Mouse (Mus musculus) heart, embryonic 13.5 days (tissue): ENCODE measurements at regions not wholly inside any gene's neighbourhood (a gene's known extent, or its start where the extent isn't known, plus 50 kb on each side); places are given as distances from the start of the nearest gene placed in this dataset.

Source experiments
- ATAC-seq: fragments of 200-750 bp; cut with Nextera tagmentation; 2 replicates; pipeline ENCODE4 v1.8.0; 2017; ENCODE audit warnings: moderate TSS enrichment; ENCODE audit not compliant: insufficient number of reproducible peaks, low FRiP score, low TSS enrichment; ENCODE audit errors: extremely low read depth
- H3K27ac ChIP-seq: fragments of 300-500 bp; sonication (generic); replicated peaks from 2 replicates; pipeline ENCODE4 v1.5.1; 2015; ENCODE audit warnings: moderate library complexity, mild to moderate bottlenecking, inconsistent platforms
- H3K27me3 ChIP-seq: fragments of 300-500 bp; sonication (generic); replicated peaks from 2 replicates; pipeline ENCODE4 v1.6.1; 2015; ENCODE audit warnings: mild to moderate bottlenecking, inconsistent platforms
- H3K36me3 ChIP-seq: fragments of 300-500 bp; sonication (generic); 2 replicates; pipeline ENCODE4 v1.6.1; 2015; ENCODE audit warnings: mild to moderate bottlenecking, inconsistent platforms
- H3K4me1 ChIP-seq: fragments of 300-500 bp; sonication (generic); 2 replicates; pipeline ENCODE4 v1.6.1; 2015; ENCODE audit warnings: inconsistent platforms
- H3K4me2 ChIP-seq: fragments of 300-500 bp; sonication (generic); 2 replicates; pipeline ENCODE4 v1.6.1; 2015; ENCODE audit warnings: inconsistent platforms, mild to moderate bottlenecking, moderate library complexity
- H3K4me3 ChIP-seq: fragments of 300-500 bp; sonication (generic); 2 replicates; pipeline ENCODE4 v1.5.1; 2015; ENCODE audit warnings: moderate library complexity, mild to moderate bottlenecking, inconsistent platforms
- H3K9ac ChIP-seq: fragments of 300-500 bp; sonication (generic); 2 replicates; pipeline ENCODE4 v1.6.1; 2015; ENCODE audit warnings: inconsistent platforms, mild to moderate bottlenecking, moderate library complexity
- H3K9me3 ChIP-seq: fragments of 300-500 bp; sonication (generic); 2 replicates; pipeline ENCODE4 v1.6.1; 2016; ENCODE audit warnings: inconsistent platforms
- whole genome bisulfite sequencing: fragments of 180-500 bp; shearing (Covaris S2); methylation state at CpG from one replicate; pipeline ENCODE4 v1.1.7; 2015; ENCODE audit warnings: mixed read lengths; 5-methylcytosine and 5-hydroxymethylcytosine counted together

DNA sequence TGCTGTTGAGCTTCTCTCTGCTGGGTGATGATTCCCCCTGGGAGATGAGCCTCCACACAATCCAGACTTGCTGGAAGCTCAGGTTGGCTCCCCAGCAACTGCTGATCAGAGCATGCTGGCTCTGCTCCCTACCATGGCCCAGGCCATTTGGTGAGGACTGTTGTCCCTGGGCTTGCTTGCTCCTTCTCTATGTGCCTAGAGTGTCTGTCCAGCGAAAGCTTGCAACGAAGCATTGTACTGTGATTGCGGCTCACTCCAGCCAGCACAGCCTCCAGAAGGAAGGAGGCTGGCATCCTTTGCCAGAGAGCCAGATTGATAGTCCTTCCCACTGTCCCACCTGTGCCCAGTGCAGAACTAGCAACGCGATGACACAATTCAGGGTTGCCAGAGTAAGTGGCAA lies 295.1 kb upstream of the Npvf start:
- Histone ChIP-seq H3K4me1 (no peaks in the 10 kb centered on the region), H3K9ac (no peak overlapping the region), H3K36me3 (no peaks in the 10 kb centered on the region), H3K27me3 (no peaks in the 10 kb centered on the region), H3K4me3 (no peak overlapping the region), H3K9me3 (no peaks in the 10 kb centered on the region), H3K27ac (no peak overlapping the region), H3K4me2 (no peak overlapping the region)
- no peak for ATAC-seq
- WGBS = 85% methylated on average over 5 of the region's 5 CpGs

- Histone ChIP-seq H3K27me3 (no peaks in the 10 kb centered on the region), H3K9me3 (no peaks in the 10 kb centered on the region), H3K27ac (no peak overlapping the region), H3K4me2 (no peak overlapping the region), H3K9ac (no peak overlapping the region), H3K4me3 (no peak overlapping the region), H3K36me3 (no peaks in the 10 kb centered on the region), H3K4me1 (no peaks in the 10 kb centered on the region)
- 74% methylated on average over 11 of the region's 11 CpGs for WGBS
- ATAC-seq = no peak
Observed at GRCm38 (mm10) chr6:50949883-50950583, 295.8 kb upstream of the Npvf start.

DNA sequence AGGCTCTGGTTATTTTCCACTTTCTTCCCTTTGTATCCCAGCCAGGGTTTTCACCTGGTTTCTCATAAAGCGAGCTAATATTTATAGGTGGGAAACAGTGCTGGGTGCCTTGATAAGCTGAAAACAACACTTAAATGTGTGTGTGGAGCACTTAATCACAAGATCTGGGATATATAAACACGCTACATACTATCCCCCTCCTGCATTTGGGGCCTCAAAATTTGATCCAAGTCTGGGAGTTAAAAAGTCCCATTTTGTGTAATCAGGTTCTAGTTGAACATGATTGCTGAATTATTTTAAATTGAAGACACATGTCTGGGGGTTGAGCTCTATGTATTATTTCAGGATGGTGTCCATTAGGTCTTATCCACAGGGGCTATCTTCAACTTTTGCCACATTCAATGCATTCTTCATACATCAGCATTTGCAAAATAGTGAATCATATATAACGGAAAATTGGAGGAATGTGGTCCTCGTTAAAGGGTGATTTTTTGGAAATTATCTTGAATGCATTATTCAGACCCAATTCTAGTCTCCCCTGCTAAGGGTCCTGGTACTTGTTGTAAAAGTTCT lies 303.2 kb upstream of the Npvf start:
- Histone ChIP-seq H3K4me2 (no peak overlapping the region), H3K27ac (0 out of 2 replicates have a peak overlapping the region, but pooled peaks have one; percentile 12), H3K4me3 (no peak overlapping the region), H3K9me3 (no peaks in the 10 kb centered on the region), H3K36me3 (no peaks in the 10 kb centered on the region), H3K9ac (no peak overlapping the region), H3K4me1 (no peaks in the 10 kb centered on the region; the same call in 1 of the 2 replicates), H3K27me3 (no peaks in the 10 kb centered on the region)
- WGBS = 90% methylated on average over 4 of the region's 4 CpGs
- ATAC-seq = no peak

GRCm38 (mm10) chr6:50960341-50960740 lies 306.1 kb upstream of the Npvf start:
- Histone ChIP-seq H3K27me3 (no peaks in the 10 kb centered on the region), H3K9me3 (no peaks in the 10 kb centered on the region), H3K4me3 (no peak overlapping the region), H3K27ac (no peak overlapping the region; the same call in 1 of the 2 replicates), H3K4me2 (no peak overlapping the region), H3K4me1 (no peaks in the 10 kb centered on the region; the same call in 1 of the 2 replicates), H3K36me3 (no peaks in the 10 kb centered on the region), H3K9ac (no peak overlapping the region)
- WGBS = 32% methylated on average over 5 of the region's 5 CpGs
- ATAC-seq = no peak

GRCm38 (mm10) chr6:50961592-50961991 lies 307.4 kb upstream of the Npvf start:
- 64% methylated on average over 6 of the region's 6 CpGs for WGBS
- no peak overlapping the region for H3K4me3 ChIP-seq
- H3K27me3 ChIP-seq = no peaks in the 10 kb centered on the region
- ATAC-seq = no peak
- H3K9ac ChIP-seq = no peak overlapping the region
- H3K4me2 ChIP-seq = no peak overlapping the region
- H3K27ac ChIP-seq = no peak overlapping the region
- H3K36me3 ChIP-seq = no peaks in the 10 kb centered on the region
- no peaks in the 10 kb centered on the region; the same call in 1 of the 2 replicates for H3K4me1 ChIP-seq
- no peaks in the 10 kb centered on the region for H3K9me3 ChIP-seq

DNA sequence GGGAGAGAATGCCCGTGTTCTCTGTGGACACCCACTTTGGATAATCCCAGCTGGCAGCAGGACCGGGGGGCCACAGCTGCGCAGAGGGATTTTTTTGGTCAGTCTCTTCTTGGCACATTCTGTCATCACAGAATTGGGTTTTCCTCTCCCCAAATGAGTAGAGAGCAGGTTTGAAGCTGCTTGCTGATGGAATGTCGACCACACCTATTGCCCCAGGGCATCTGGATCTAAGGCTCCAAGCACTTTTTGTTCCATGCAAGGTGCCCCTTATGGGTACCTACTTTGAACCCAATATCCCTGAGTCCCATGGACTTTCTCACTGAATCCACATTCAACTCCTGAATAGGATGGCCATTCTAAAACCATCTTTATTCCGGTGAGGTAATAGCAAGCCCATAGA lies 314.3 kb upstream of the Npvf start:
- H3K27me3 ChIP-seq = no peaks in the 10 kb centered on the region
- no peak overlapping the region for H3K9ac ChIP-seq
- no peaks in the 10 kb centered on the region for H3K36me3 ChIP-seq
- no peak overlapping the region for H3K4me3 ChIP-seq
- no peaks in the 10 kb centered on the region for H3K9me3 ChIP-seq
- 84% methylated on average over 5 of the region's 5 CpGs for WGBS
- H3K4me1 ChIP-seq = peaks cover 8% of the 10 kb centered on the region; the same call in 1 of the 2 replicates
- no peak for ATAC-seq
- no peak overlapping the region for H3K27ac ChIP-seq
- no peak overlapping the region for H3K4me2 ChIP-seq

- H3K9me3 ChIP-seq = no peaks in the 10 kb centered on the region
- no peak overlapping the region for H3K9ac ChIP-seq
- peaks cover 8% of the 10 kb centered on the region; the same call in 1 of the 2 replicates for H3K4me1 ChIP-seq
- no peaks in the 10 kb centered on the region for H3K36me3 ChIP-seq
- H3K27me3 ChIP-seq = no peaks in the 10 kb centered on the region
- H3K4me3 ChIP-seq = no peak overlapping the region
- WGBS = 50% methylated on average over 6 of the region's 6 CpGs
- no peak for ATAC-seq
- H3K4me2 ChIP-seq = no peak overlapping the region
- no peak overlapping the region; the same call in 1 of the 2 replicates for H3K27ac ChIP-seq
Observed at GRCm38 (mm10) chr6:50969341-50969740, 315.1 kb upstream of the Npvf start.

GRCm38 (mm10) chr6:50969997-50970396 lies 315.8 kb upstream of the Npvf start:
- H3K27ac ChIP-seq = peak overlapping the region; percentile 63
- H3K36me3 ChIP-seq = no peaks in the 10 kb centered on the region
- no peak for ATAC-seq
- peaks cover 8% of the 10 kb centered on the region; the same call in 1 of the 2 replicates for H3K4me1 ChIP-seq
- H3K4me2 ChIP-seq = no peak overlapping the region
- H3K9ac ChIP-seq = no peak overlapping the region
- H3K4me3 ChIP-seq = no peak overlapping the region
- H3K9me3 ChIP-seq = no peaks in the 10 kb centered on the region
- WGBS = 77% methylated on average over 7 of the region's 7 CpGs
- no peaks in the 10 kb centered on the region for H3K27me3 ChIP-seq

- no peak overlapping the region for H3K4me2 ChIP-seq
- no peaks in the 10 kb centered on the region for H3K27me3 ChIP-seq
- WGBS = 72% methylated on average over 8 of the region's 8 CpGs
- no peaks in the 10 kb centered on the region for H3K9me3 ChIP-seq
- H3K4me1 ChIP-seq = peaks cover 8% of the 10 kb centered on the region; the same call in 1 of the 2 replicates
- no peak overlapping the region for H3K9ac ChIP-seq
- ATAC-seq = no peak
- H3K4me3 ChIP-seq = no peak overlapping the region
- peak overlapping the region; percentile 46; the same call in 1 of the 2 replicates for H3K27ac ChIP-seq
- no peaks in the 10 kb centered on the region for H3K36me3 ChIP-seq
Observed at GRCm38 (mm10) chr6:50970770-50971169, 316.5 kb upstream of the Npvf start.

- Histone ChIP-seq H3K9me3 (no peaks in the 10 kb centered on the region), H3K27me3 (no peaks in the 10 kb centered on the region), H3K27ac (no peak overlapping the region), H3K9ac (no peak overlapping the region), H3K36me3 (no peaks in the 10 kb centered on the region), H3K4me2 (no peak overlapping the region), H3K4me3 (no peak overlapping the region), H3K4me1 (peaks cover 13% of the 10 kb centered on the region)
- no peak for ATAC-seq
- WGBS = 86% methylated on average over 4 of the region's 4 CpGs
Observed at GRCm38 (mm10) chr6:50972268-50972667, 318.0 kb upstream of the Npvf start.

- Histone ChIP-seq H3K4me3 (no peak overlapping the region), H3K4me2 (no peak overlapping the region), H3K4me1 (peaks cover 21% of the 10 kb centered on the region), H3K9me3 (no peaks in the 10 kb centered on the region), H3K9ac (no peak overlapping the region), H3K36me3 (no peaks in the 10 kb centered on the region), H3K27me3 (no peaks in the 10 kb centered on the region), H3K27ac (no peak overlapping the region)
- no peak for ATAC-seq
- 61% methylated on average over 2 of the region's 2 CpGs for WGBS
Observed at GRCm38 (mm10) chr6:50973231-50973654, 319.0 kb upstream of the Npvf start.

DNA sequence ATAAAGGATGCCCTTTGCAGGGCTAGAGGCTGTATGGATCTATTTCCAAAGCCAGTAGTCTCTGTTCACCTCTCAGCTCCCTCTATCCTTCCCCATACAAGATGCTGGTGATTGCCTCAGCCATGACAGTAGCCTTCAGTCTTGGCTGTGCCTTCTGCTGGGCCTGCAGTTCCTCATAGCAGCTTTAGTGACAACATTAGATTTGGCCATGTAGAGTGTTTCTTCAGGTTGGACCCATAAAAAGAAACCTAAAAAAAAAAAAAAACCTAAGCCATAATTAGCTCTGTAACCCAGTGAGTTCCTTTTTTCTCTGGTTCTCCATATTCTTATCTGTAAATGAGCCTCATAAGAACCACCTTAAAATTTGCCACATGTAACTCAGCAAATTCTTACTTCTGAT lies 319.6 kb upstream of the Npvf start:
- H3K4me1 ChIP-seq = peaks cover 26% of the 10 kb centered on the region
- H3K27ac ChIP-seq = no peak overlapping the region
- no peak overlapping the region for H3K4me2 ChIP-seq
- H3K36me3 ChIP-seq = no peaks in the 10 kb centered on the region
- no peaks in the 10 kb centered on the region for H3K27me3 ChIP-seq
- no peak overlapping the region for H3K9ac ChIP-seq
- ATAC-seq = no peak
- H3K4me3 ChIP-seq = no peak overlapping the region
- H3K9me3 ChIP-seq = no peaks in the 10 kb centered on the region
